Mouse (Mus musculus): ENCODE measurements around the gene Nmd3. TPM values are rescaled to one million over a fixed set of nuclear protein-coding genes. Genes with fewer than 3 reads are reported as not detected.
A peak's percentile ranks its signal among the peaks of the same experiment; 100 is the strongest.

Nmd3 gene
- polyA plus RNA-seq, 1 experiment from 2014 or later, result 109 TPM

GRCm38 (mm10) chr3:69769150-69769549 is 47.4 kb downstream of the Nmd3 start:
- Histone ChIP-seq H3K9ac (no peak overlapping the region), H3K4me2 (replicated peaks) (no peak overlapping the region), H3K27ac (no peak overlapping the region), H3K27me3 (replicated peaks) (no peaks in the 10 kb centered on the region), H3K9me3 (no peaks in the 10 kb centered on the region), H3K4me1 (no peaks in the 10 kb centered on the region), H3K4me3 (no peak overlapping the region), H3K36me3 (peaks cover 10% of the 10 kb centered on the region)
- ATAC-seq (ENCODE audit: low FRiP score, low read depth), result no peak
- 87% methylated on average over 4 of the region's 4 CpGs for WGBS

DNA sequence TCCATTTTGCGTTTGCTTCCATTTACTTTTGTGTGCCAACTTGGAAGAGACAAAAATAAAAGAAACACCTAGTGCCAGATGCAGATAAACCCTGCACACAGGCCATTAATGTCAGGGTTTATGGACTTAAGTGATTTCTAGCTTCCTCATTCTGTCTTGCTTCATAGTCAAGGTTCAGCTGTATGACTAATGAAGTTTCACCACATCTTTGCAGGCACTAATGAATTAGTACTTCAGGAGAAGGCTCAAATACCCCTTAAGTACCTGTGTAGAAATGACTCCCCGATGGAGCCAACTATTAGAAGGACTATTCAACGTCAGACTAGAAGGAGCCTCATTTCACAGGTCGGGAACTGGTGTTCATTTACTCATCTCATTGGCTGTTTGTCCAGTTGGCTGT is 51.6 kb downstream of the Nmd3 start:
- H3K4me2 ChIP-seq (replicated peaks), result no peak overlapping the region
- no peaks in the 10 kb centered on the region for H3K4me1 ChIP-seq
- no peaks in the 10 kb centered on the region for H3K9me3 ChIP-seq
- H3K9ac ChIP-seq, result no peak overlapping the region
- H3K27me3 ChIP-seq (replicated peaks), result no peaks in the 10 kb centered on the region
- H3K27ac ChIP-seq, result no peak overlapping the region
- H3K4me3 ChIP-seq, result no peak overlapping the region
- H3K36me3 ChIP-seq, result no peaks in the 10 kb centered on the region
- ATAC-seq (ENCODE audit: low FRiP score, low read depth), result no peak
- 86% methylated on average over 4 of the region's 4 CpGs for WGBS

DNA sequence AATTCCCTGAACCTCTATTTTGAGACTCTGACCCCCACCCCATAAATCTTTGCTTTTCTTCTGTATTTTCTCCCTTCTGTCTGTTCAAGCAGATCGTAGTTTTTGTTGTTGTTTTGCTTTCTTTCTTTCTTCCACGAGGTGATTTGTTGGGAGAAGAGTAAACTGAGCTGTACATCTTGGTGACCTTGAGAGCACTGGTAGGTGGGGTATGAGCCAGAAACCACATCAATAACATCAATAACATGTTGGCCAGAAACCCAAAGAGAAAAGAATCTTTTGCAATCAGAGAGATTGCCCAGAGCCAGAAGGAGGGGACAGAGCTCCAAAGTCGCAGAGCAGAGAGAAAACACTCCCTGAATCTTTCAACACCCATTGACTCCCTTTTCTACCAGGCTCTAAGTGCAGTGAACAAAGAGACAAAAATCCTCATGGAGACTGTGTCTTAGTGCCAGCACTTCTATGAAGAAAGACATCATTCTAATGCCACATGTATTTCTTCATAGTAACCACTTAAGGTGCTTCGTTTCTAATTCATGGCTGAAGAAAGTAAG is 57.5 kb downstream of the Nmd3 start:
- Histone ChIP-seq H3K9me3 (no peaks in the 10 kb centered on the region), H3K9ac (no peak overlapping the region), H3K4me3 (no peak overlapping the region), H3K4me1 (no peaks in the 10 kb centered on the region), H3K27me3 (replicated peaks) (no peaks in the 10 kb centered on the region), H3K27ac (no peak overlapping the region), H3K4me2 (replicated peaks) (no peak overlapping the region), H3K36me3 (no peaks in the 10 kb centered on the region)
- WGBS, result 66% methylated on average over 4 of the region's 4 CpGs
- ATAC-seq (ENCODE audit: low FRiP score, low read depth), result no peak

DNA sequence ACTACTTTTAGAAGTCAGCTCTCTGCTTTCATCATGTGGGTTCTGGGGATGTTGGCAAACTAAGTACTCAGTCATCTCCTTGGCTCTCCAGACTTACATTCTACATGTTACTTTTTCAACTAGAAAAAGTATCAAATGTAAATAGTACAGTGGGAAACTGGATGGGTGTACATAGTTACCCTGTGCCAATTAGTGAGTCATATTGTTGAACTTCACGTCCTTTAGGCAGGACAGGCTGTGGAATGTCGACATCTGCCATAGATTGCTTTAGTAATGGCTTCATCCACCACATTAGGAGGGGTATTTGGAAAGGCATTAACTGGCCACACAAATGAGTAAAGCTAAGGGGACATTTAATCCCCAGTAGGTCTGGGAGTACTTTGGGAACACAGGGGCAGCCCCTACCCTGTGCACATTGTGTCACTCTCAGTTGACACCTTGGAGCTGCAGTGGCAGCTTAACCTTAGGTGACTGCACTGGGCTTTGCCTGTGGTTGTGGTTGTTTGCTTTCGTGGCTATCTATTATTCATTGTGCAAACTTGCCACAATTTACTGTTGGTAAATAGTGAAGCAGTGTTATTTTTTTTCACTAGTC is 71.1 kb downstream of the Nmd3 start:
- no peak overlapping the region for H3K27ac ChIP-seq
- ATAC-seq (ENCODE audit: low FRiP score, low read depth), result no peak
- 0 out of 2 replicates have a peak, but pooled peaks cover 4% of the 10 kb centered on the region for H3K9me3 ChIP-seq
- H3K9ac ChIP-seq, result no peak overlapping the region
- 78% methylated on average over 3 of the region's 3 CpGs for WGBS
- no peak overlapping the region for H3K4me2 ChIP-seq (replicated peaks)
- no peaks in the 10 kb centered on the region for H3K27me3 ChIP-seq (replicated peaks)
- H3K36me3 ChIP-seq, result no peaks in the 10 kb centered on the region
- no peak overlapping the region for H3K4me3 ChIP-seq
- no peaks in the 10 kb centered on the region for H3K4me1 ChIP-seq

DNA sequence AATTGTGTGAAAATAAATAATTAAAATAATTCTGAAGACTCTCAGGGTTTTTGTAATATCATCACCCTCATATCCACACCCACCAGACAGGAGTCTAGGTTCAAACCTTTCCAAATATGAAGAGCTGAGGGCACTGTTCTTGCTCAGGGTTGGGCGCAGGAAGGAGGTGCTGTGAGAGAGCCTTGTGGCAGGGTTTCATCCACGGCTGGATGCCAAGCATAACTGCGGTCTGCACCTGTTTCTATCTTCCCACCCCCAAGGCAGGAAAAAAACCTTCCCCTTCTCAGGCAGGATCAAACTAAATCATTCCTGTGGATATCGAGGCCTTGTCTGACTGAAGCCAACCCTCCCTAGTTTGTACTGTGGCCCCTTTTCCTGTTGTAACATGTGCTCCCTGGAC is 75.7 kb downstream of the Nmd3 start:
- Histone ChIP-seq H3K36me3 (no peaks in the 10 kb centered on the region), H3K27me3 (replicated peaks) (no peaks in the 10 kb centered on the region), H3K9ac (no peak overlapping the region), H3K4me2 (replicated peaks) (no peak overlapping the region), H3K9me3 (0 out of 2 replicates have a peak, but pooled peaks cover 4% of the 10 kb centered on the region), H3K27ac (no peak overlapping the region), H3K4me1 (peaks cover 4% of the 10 kb centered on the region; the same call in 1 of the 2 replicates), H3K4me3 (no peak overlapping the region)
- 88% methylated on average over 4 of the region's 4 CpGs for WGBS
- no peak for ATAC-seq (ENCODE audit: low FRiP score, low read depth)

DNA sequence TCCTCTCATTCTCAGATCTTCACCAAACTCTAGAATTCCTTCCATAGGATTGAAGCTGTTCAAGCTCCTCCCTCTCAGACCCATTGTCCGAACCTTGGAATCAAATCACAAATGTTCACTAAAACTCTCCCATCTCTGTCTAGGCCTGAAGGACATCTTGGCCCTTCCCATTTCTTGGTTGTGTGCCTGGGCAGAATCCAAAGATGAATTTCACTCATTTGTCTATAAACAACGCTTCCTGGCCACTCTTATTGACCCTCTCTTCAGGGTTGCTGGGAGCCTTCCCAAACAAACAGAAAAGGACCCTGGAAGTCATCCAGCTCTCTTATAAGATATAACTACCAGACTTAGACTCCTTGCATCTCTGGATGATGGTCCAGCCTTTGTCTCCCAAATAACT is 76.2 kb downstream of the Nmd3 start:
- H3K9ac ChIP-seq, result no peak overlapping the region
- no peaks in the 10 kb centered on the region for H3K36me3 ChIP-seq
- 82% methylated on average over 2 of the region's 2 CpGs for WGBS
- no peak overlapping the region for H3K4me3 ChIP-seq
- H3K27me3 ChIP-seq (replicated peaks), result no peaks in the 10 kb centered on the region
- 0 out of 2 replicates have a peak, but pooled peaks cover 4% of the 10 kb centered on the region for H3K9me3 ChIP-seq
- peaks cover 4% of the 10 kb centered on the region; the same call in 1 of the 2 replicates for H3K4me1 ChIP-seq
- H3K4me2 ChIP-seq (replicated peaks), result no peak overlapping the region
- H3K27ac ChIP-seq, result no peak overlapping the region
- no peak for ATAC-seq (ENCODE audit: low FRiP score, low read depth)

DNA sequence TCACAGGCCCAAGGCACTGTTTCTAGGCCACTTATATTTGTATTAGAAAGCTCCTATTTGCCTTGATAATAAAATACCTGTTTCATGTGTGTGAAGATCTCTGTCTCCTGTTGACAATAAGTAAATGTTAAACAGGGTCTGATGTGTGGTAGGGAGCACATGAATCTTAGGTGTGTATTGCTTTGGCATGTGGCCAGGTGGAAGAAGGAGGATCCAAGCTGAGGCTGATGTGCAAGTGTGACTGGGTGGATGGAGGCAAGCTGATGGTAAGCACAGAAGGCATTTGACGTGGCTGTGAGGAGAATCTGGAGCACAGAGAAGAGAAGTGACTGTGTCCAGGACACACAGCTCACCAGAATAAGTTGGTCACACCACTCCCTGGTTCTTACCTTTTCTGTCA is 77.3 kb downstream of the Nmd3 start:
- WGBS, result 77% methylated on average over 1 of the region's 1 CpGs
- H3K4me1 ChIP-seq, result peaks cover 4% of the 10 kb centered on the region; the same call in 1 of the 2 replicates
- no peak overlapping the region for H3K4me2 ChIP-seq (replicated peaks)
- ATAC-seq (ENCODE audit: low FRiP score, low read depth), result no peak
- H3K27ac ChIP-seq, result no peak overlapping the region
- no peak overlapping the region for H3K4me3 ChIP-seq
- 0 out of 2 replicates have a peak, but pooled peaks cover 1% of the 10 kb centered on the region for H3K9me3 ChIP-seq
- no peaks in the 10 kb centered on the region for H3K36me3 ChIP-seq
- no peaks in the 10 kb centered on the region for H3K27me3 ChIP-seq (replicated peaks)
- H3K9ac ChIP-seq, result no peak overlapping the region

- H3K9ac ChIP-seq, result no peak overlapping the region
- peaks cover 4% of the 10 kb centered on the region; the same call in 1 of the 2 replicates for H3K4me1 ChIP-seq
- H3K4me2 ChIP-seq (replicated peaks), result no peak overlapping the region
- no peak overlapping the region for H3K27ac ChIP-seq
- peak; percentile 72; the same call in 1 of the 2 replicates for ATAC-seq (ENCODE audit: low FRiP score, low read depth)
- no peaks in the 10 kb centered on the region for H3K27me3 ChIP-seq (replicated peaks)
- no peaks in the 10 kb centered on the region for H3K9me3 ChIP-seq
- WGBS, result 33% methylated on average over 7 of the region's 7 CpGs
- no peaks in the 10 kb centered on the region for H3K36me3 ChIP-seq
- H3K4me3 ChIP-seq, result no peak overlapping the region
Observed at GRCm38 (mm10) chr3:69800829-69801384, 79.1 kb downstream of the Nmd3 start.

DNA sequence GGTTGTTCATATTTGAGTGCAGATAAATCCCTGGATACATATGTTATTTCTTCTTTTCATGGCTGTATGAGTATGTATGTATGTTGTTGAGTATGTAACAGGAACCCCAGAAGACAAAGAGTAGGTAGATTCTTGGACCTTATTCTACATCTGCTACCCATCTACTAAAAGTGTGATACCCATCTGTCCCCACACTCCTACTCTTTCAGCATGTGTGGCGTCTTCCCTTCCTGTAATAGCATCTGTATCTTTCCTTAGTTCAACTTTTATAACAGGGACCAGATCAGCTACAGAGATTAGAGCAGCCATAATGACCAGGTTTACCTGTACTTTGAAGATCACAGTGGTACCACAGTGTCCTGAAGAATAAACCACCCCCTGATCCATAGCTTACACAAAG is 81.4 kb downstream of the Nmd3 start:
- ATAC-seq (ENCODE audit: low FRiP score, low read depth), result no peak
- WGBS, result 93% methylated on average over 1 of the region's 1 CpGs
- no peak overlapping the region for H3K4me3 ChIP-seq
- H3K27ac ChIP-seq, result no peak overlapping the region
- H3K9ac ChIP-seq, result no peak overlapping the region
- no peaks in the 10 kb centered on the region for H3K9me3 ChIP-seq
- H3K36me3 ChIP-seq, result no peaks in the 10 kb centered on the region
- no peaks in the 10 kb centered on the region for H3K27me3 ChIP-seq (replicated peaks)
- peaks cover 4% of the 10 kb centered on the region; the same call in 1 of the 2 replicates for H3K4me1 ChIP-seq
- H3K4me2 ChIP-seq (replicated peaks), result no peak overlapping the region

Other genes with a start within 250 kb of the Nmd3 start
- 46.4 and 46.9 TPM in 2 replicates for gene B3galnt1, start 123.0 kb upstream of the Nmd3 start, polyA plus RNA-seq (2016; fragmentation: Nextera tagmentation; extraction: Ambion mirVana)
- gene Sptssb, start 138.0 kb downstream of the Nmd3 start, polyA plus RNA-seq (2016; fragmentation: Nextera tagmentation; extraction: Ambion mirVana), result 0.54 and 0.58 TPM in 2 replicates

Measured in neural tube, embryonic 12.5 days (tissue).